Mouse (Mus musculus): ENCODE data around the gene Haus2. TPM values are rescaled to one million over a fixed set of nuclear protein-coding genes. Genes with fewer than 3 reads are reported as not detected.

The Haus2 gene
- polyA plus RNA-seq, 1 experiment from 2014 or later, result 21.9 TPM

- Histone ChIP-seq H3K9ac (ENCODE audit: low read length) (no peak overlapping the region), H3K9me3 (ENCODE audit: control insufficient read depth, low read length) (no peaks in the 10 kb centered on the region), H3K4me3 (ENCODE audit: control insufficient read depth in 1 of 2, insufficient read depth in 1 of 2, low read depth in 1 of 2, low read length in 2 of 2) (no peak overlapping the region), H3K4me2 (ENCODE audit: low read length) (no peak overlapping the region), H3K27me3 (ENCODE audit: control insufficient read depth, insufficient read depth, low read length) (no peaks in the 10 kb centered on the region), H3K27ac (replicated peaks in 1 of 2; ENCODE audit: control insufficient read depth in 1 of 2, insufficient read depth in 1 of 2, low read depth in 2 of 2, low read length in 2 of 2) (peak overlapping the region in 1 of 2 experiments; percentile 25; a peak in 1 of 4 replicates), H3K36me3 (ENCODE audit: control insufficient read depth, insufficient read depth, low read length) (peaks cover 21% of the 10 kb centered on the region), H3K4me1 (ENCODE audit: control insufficient read depth in 2 of 2, insufficient read depth in 2 of 2, low read length in 2 of 2) (peaks cover 0 to 14% of the 10 kb centered on the region in 2 experiments; a peak in 2 of 4 replicates)
- 67% methylated on average over 4 of the region's 4 CpGs for WGBS
- no peak for ATAC-seq (ENCODE audit: insufficient number of reproducible peaks, insufficient read depth, low FRiP score, low read depth)
Observed at GRCm38 (mm10) chr2:120631957-120632356, 22.8 kb downstream of the Haus2 start.

- H3K9ac ChIP-seq (ENCODE audit: low read length), result no peak overlapping the region
- no peaks in the 10 kb centered on the region for H3K4me1 ChIP-seq (ENCODE audit: control insufficient read depth in 2 of 2, insufficient read depth in 2 of 2, low read length in 2 of 2)
- ATAC-seq (ENCODE audit: insufficient number of reproducible peaks, insufficient read depth, low FRiP score, low read depth), result no peak
- 85% methylated on average over 8 of the region's 8 CpGs for WGBS
- no peaks in the 10 kb centered on the region for H3K27me3 ChIP-seq (ENCODE audit: control insufficient read depth, insufficient read depth, low read length)
- H3K9me3 ChIP-seq (ENCODE audit: control insufficient read depth, low read length), result no peaks in the 10 kb centered on the region
- H3K4me2 ChIP-seq (ENCODE audit: low read length), result no peak overlapping the region
- H3K4me3 ChIP-seq (ENCODE audit: control insufficient read depth in 1 of 2, insufficient read depth in 1 of 2, low read depth in 1 of 2, low read length in 2 of 2), result no peak overlapping the region
- no peaks in the 10 kb centered on the region for H3K36me3 ChIP-seq (ENCODE audit: control insufficient read depth, insufficient read depth, low read length)
- no peak overlapping the region for H3K27ac ChIP-seq (replicated peaks in 1 of 2; ENCODE audit: control insufficient read depth in 1 of 2, insufficient read depth in 1 of 2, low read depth in 2 of 2, low read length in 2 of 2)
Observed at GRCm38 (mm10) chr2:120640835-120641234, 31.7 kb downstream of the Haus2 start.

DNA sequence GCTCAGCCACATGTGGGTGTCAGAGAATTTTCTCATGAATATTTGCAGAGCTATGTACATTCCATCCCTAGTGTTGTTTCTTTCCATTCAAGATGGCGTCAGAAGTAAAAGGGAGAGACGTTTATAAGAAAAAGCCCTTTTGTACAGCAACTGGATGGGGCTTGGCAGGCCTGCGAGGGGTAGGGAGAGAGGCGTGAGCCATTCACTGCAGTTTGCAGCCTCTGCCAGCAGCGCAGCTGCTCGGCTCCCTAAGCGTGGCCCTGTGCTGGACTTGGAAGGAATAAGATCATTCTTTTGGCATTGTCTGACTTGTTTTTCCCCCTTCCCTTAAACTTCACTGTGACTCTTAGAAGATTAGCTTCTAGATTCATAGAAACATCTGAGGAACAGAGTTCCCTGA is 34.7 kb downstream of the Haus2 start:
- Histone ChIP-seq H3K27ac (replicated peaks in 1 of 2; ENCODE audit: control insufficient read depth in 1 of 2, insufficient read depth in 1 of 2, low read depth in 2 of 2, low read length in 2 of 2) (peak overlapping the region in 1 of 2 experiments; percentile 64; a peak in 1 of 4 replicates), H3K27me3 (ENCODE audit: control insufficient read depth, insufficient read depth, low read length) (no peaks in the 10 kb centered on the region), H3K4me3 (ENCODE audit: control insufficient read depth in 1 of 2, insufficient read depth in 1 of 2, low read depth in 1 of 2, low read length in 2 of 2) (no peak overlapping the region), H3K4me1 (ENCODE audit: control insufficient read depth in 2 of 2, insufficient read depth in 2 of 2, low read length in 2 of 2) (no peaks in the 10 kb centered on the region), H3K9ac (ENCODE audit: low read length) (no peak overlapping the region), H3K36me3 (ENCODE audit: control insufficient read depth, insufficient read depth, low read length) (no peaks in the 10 kb centered on the region), H3K9me3 (ENCODE audit: control insufficient read depth, low read length) (no peaks in the 10 kb centered on the region), H3K4me2 (ENCODE audit: low read length) (no peak overlapping the region)
- WGBS, result 72% methylated on average over 7 of the region's 7 CpGs
- ATAC-seq (ENCODE audit: insufficient number of reproducible peaks, insufficient read depth, low FRiP score, low read depth), result no peak

- no peak overlapping the region for H3K9ac ChIP-seq (ENCODE audit: low read length)
- H3K9me3 ChIP-seq (ENCODE audit: control insufficient read depth, low read length), result no peaks in the 10 kb centered on the region
- H3K4me2 ChIP-seq (ENCODE audit: low read length), result no peak overlapping the region
- H3K4me1 ChIP-seq (ENCODE audit: control insufficient read depth in 2 of 2, insufficient read depth in 2 of 2, low read length in 2 of 2), result peaks cover 0 to 1% of the 10 kb centered on the region in 2 experiments; a peak in 1 of 4 replicates
- H3K27me3 ChIP-seq (ENCODE audit: control insufficient read depth, insufficient read depth, low read length), result no peaks in the 10 kb centered on the region
- no peak for ATAC-seq (ENCODE audit: insufficient number of reproducible peaks, insufficient read depth, low FRiP score, low read depth)
- whole genome bisulfite sequencing, result 63% methylated on average over 4 of the region's 4 CpGs
- no peak overlapping the region for H3K27ac ChIP-seq (replicated peaks in 1 of 2; ENCODE audit: control insufficient read depth in 1 of 2, insufficient read depth in 1 of 2, low read depth in 2 of 2, low read length in 2 of 2)
- no peak overlapping the region for H3K4me3 ChIP-seq (ENCODE audit: control insufficient read depth in 1 of 2, insufficient read depth in 1 of 2, low read depth in 1 of 2, low read length in 2 of 2)
- no peaks in the 10 kb centered on the region for H3K36me3 ChIP-seq (ENCODE audit: control insufficient read depth, insufficient read depth, low read length)
Observed at GRCm38 (mm10) chr2:120646777-120647176, 37.6 kb downstream of the Haus2 start.

DNA sequence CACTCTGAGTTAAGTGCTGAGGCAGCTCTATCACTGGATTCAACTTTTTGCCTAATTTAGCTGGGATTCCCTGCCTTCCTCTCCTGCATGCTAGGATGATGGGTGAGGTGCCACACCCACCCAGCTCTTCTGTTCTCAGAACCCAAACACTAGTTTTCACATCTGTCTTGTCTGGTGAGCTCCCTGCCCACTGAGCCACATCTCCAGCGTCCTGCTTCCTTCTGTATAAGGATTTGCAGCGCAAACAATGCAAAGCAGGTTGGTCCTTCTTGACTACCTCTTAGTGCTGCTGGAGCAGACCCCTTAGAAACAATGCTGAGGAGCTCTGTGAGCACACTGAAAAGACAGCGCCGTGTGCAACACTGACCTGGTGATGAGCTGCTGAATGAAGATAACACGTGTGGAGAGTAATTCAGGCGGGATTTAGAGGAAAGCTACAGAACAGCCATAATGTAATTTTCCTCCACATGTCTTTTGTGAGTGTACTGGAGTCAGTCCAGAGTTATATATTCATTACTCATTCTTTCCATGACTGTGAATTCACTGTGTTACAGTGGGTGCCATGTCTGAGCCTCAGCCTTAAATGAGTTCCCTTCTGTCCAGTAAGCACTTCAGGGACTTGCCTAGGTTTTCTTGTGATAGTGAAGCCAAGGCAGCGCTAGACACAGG is 43.2 kb downstream of the Haus2 start:
- 57% methylated on average over 7 of the region's 7 CpGs for WGBS
- Histone ChIP-seq H3K9ac (ENCODE audit: low read length) (no peak overlapping the region), H3K4me3 (ENCODE audit: control insufficient read depth in 1 of 2, insufficient read depth in 1 of 2, low read depth in 1 of 2, low read length in 2 of 2) (no peak overlapping the region), H3K27me3 (ENCODE audit: control insufficient read depth, insufficient read depth, low read length) (no peaks in the 10 kb centered on the region), H3K9me3 (ENCODE audit: control insufficient read depth, low read length) (no peaks in the 10 kb centered on the region), H3K36me3 (ENCODE audit: control insufficient read depth, insufficient read depth, low read length) (no peaks in the 10 kb centered on the region), H3K4me2 (ENCODE audit: low read length) (no peak overlapping the region), H3K27ac (replicated peaks in 1 of 2; ENCODE audit: control insufficient read depth in 1 of 2, insufficient read depth in 1 of 2, low read depth in 2 of 2, low read length in 2 of 2) (peak overlapping the region; percentile 16 to 37; a peak in 2 of 4 replicates), H3K4me1 (ENCODE audit: control insufficient read depth in 2 of 2, insufficient read depth in 2 of 2, low read length in 2 of 2) (peaks cover 3 to 8% of the 10 kb centered on the region in 2 experiments)
- no peak for ATAC-seq (ENCODE audit: insufficient number of reproducible peaks, insufficient read depth, low FRiP score, low read depth)

DNA sequence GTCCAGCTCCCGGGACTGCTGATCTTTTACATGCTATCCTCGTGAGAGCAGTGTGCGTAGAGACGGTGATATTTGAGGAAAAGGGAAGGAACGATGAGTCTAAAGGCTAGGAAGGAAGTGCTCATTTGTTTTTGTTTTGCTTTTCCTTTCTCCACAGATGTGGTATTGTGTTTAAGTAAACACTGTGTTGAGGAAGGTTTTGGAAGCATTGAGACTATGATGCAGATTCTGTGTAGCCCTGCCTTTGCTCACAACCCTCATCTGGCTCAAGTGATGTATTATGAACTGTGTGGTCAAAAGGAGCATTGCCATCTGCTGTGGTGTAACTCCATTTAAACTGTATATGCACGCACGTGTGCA is 43.7 kb downstream of the Haus2 start:
- H3K4me2 ChIP-seq (ENCODE audit: low read length), result no peak overlapping the region
- no peak overlapping the region for H3K4me3 ChIP-seq (ENCODE audit: control insufficient read depth in 1 of 2, insufficient read depth in 1 of 2, low read depth in 1 of 2, low read length in 2 of 2)
- no peaks in the 10 kb centered on the region for H3K27me3 ChIP-seq (ENCODE audit: control insufficient read depth, insufficient read depth, low read length)
- no peaks in the 10 kb centered on the region for H3K9me3 ChIP-seq (ENCODE audit: control insufficient read depth, low read length)
- peak overlapping the region in 1 of 2 experiments; percentile 16; a peak in 1 of 4 replicates for H3K27ac ChIP-seq (replicated peaks in 1 of 2; ENCODE audit: control insufficient read depth in 1 of 2, insufficient read depth in 1 of 2, low read depth in 2 of 2, low read length in 2 of 2)
- ATAC-seq (ENCODE audit: insufficient number of reproducible peaks, insufficient read depth, low FRiP score, low read depth), result no peak
- H3K9ac ChIP-seq (ENCODE audit: low read length), result no peak overlapping the region
- H3K36me3 ChIP-seq (ENCODE audit: control insufficient read depth, insufficient read depth, low read length), result no peaks in the 10 kb centered on the region
- 76% methylated on average over 7 of the region's 7 CpGs for WGBS
- peaks cover 3 to 8% of the 10 kb centered on the region in 2 experiments for H3K4me1 ChIP-seq (ENCODE audit: control insufficient read depth in 2 of 2, insufficient read depth in 2 of 2, low read length in 2 of 2)

DNA sequence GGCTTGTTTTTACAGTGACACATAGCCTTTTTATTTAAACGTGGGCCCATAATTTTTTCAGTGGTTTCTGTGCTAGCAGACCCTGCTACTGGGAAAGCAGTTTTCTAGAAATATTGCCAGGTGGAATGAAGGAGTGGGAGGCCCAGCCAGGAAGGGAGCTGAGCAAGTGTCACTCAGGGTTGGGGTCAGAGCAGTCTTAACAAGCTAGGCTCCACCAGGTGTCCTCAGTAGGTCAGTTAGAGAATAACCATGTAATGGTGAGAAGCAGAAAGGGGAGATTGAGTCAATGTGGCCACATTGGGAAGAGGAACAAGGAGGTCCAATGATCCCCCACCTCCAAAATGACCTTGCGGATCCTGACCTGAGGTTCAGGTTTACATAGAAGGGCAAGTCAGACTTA is 45.5 kb downstream of the Haus2 start:
- H3K9me3 ChIP-seq (ENCODE audit: control insufficient read depth, low read length), result no peaks in the 10 kb centered on the region
- H3K9ac ChIP-seq (ENCODE audit: low read length), result no peak overlapping the region
- WGBS, result 75% methylated on average over 2 of the region's 2 CpGs
- no peak for ATAC-seq (ENCODE audit: insufficient number of reproducible peaks, insufficient read depth, low FRiP score, low read depth)
- no peaks in the 10 kb centered on the region for H3K27me3 ChIP-seq (ENCODE audit: control insufficient read depth, insufficient read depth, low read length)
- no peak overlapping the region for H3K4me2 ChIP-seq (ENCODE audit: low read length)
- H3K36me3 ChIP-seq (ENCODE audit: control insufficient read depth, insufficient read depth, low read length), result no peaks in the 10 kb centered on the region
- H3K4me1 ChIP-seq (ENCODE audit: control insufficient read depth in 2 of 2, insufficient read depth in 2 of 2, low read length in 2 of 2), result peaks cover 3 to 8% of the 10 kb centered on the region in 2 experiments
- no peak overlapping the region for H3K4me3 ChIP-seq (ENCODE audit: control insufficient read depth in 1 of 2, insufficient read depth in 1 of 2, low read depth in 1 of 2, low read length in 2 of 2)
- no peak overlapping the region for H3K27ac ChIP-seq (replicated peaks in 1 of 2; ENCODE audit: control insufficient read depth in 1 of 2, insufficient read depth in 1 of 2, low read depth in 2 of 2, low read length in 2 of 2)

GRCm38 (mm10) chr2:120655905-120656304 is 46.7 kb downstream of the Haus2 start:
- Histone ChIP-seq H3K27me3 (ENCODE audit: control insufficient read depth, insufficient read depth, low read length) (no peaks in the 10 kb centered on the region), H3K36me3 (ENCODE audit: control insufficient read depth, insufficient read depth, low read length) (no peaks in the 10 kb centered on the region), H3K4me2 (ENCODE audit: low read length) (no peak overlapping the region), H3K9me3 (ENCODE audit: control insufficient read depth, low read length) (no peaks in the 10 kb centered on the region), H3K27ac (replicated peaks in 1 of 2; ENCODE audit: control insufficient read depth in 1 of 2, insufficient read depth in 1 of 2, low read depth in 2 of 2, low read length in 2 of 2) (no peak overlapping the region), H3K4me1 (ENCODE audit: control insufficient read depth in 2 of 2, insufficient read depth in 2 of 2, low read length in 2 of 2) (peaks cover 3 to 10% of the 10 kb centered on the region in 2 experiments), H3K9ac (ENCODE audit: low read length) (no peak overlapping the region), H3K4me3 (ENCODE audit: control insufficient read depth in 1 of 2, insufficient read depth in 1 of 2, low read depth in 1 of 2, low read length in 2 of 2) (no peak overlapping the region)
- no peak for ATAC-seq (ENCODE audit: insufficient number of reproducible peaks, insufficient read depth, low FRiP score, low read depth)
- WGBS, result 83% methylated on average over 5 of the region's 5 CpGs
